Mouse (Mus musculus) spleen, adult 2 months (tissue): Measurements from ENCODE around the gene Gm36176. TPM values are rescaled to one million over a fixed set of nuclear protein-coding genes. Genes with fewer than 3 reads are reported as not detected.
A peak's percentile ranks its signal among the peaks of the same experiment; 100 is the strongest.

ENCODE experiments used
- DNase-seq, 2 experiments: peaks; one replicate each; pipeline versions ENCODE4 v3.0.0 to v3.0.0-alpha.2; 2012 to 2021; ENCODE audit warnings: low spot score in 2 of 2, low read depth in 1 of 2
- H3K27ac ChIP-seq: fragments of 200-500 bp; 2 replicates; pipeline ENCODE4 v1.5.1; 2012; ENCODE audit warnings: low read length, inconsistent platforms; ENCODE audit not compliant: insufficient read depth
- H3K27me3 ChIP-seq: fragments of 200-500 bp; 2 replicates; pipeline ENCODE4 v1.6.1; 2012; ENCODE audit warnings: mild to moderate bottlenecking, moderate library complexity, low read length, inconsistent platforms; ENCODE audit not compliant: control insufficient read depth, insufficient read depth
- H3K36me3 ChIP-seq: fragments of 200-500 bp; 2 replicates; pipeline ENCODE4 v1.6.1; 2012; ENCODE audit warnings: mild to moderate bottlenecking, low read length, inconsistent platforms; ENCODE audit not compliant: control insufficient read depth, insufficient read depth
- H3K4me1 ChIP-seq: fragments of 200-500 bp; 2 replicates; pipeline ENCODE4 v1.6.1; 2011; ENCODE audit warnings: inconsistent platforms; ENCODE audit not compliant: control insufficient read depth, insufficient read depth, insufficient read length
- H3K4me3 ChIP-seq: fragments of 200-500 bp; 2 replicates; pipeline ENCODE4 v1.5.1; 2011; ENCODE audit warnings: mild to moderate bottlenecking, inconsistent platforms; ENCODE audit not compliant: insufficient read depth, insufficient read length; ENCODE audit errors: extremely low read depth
- CTCF ChIP-seq: fragments of 200-500 bp; IDR thresholded peaks from 2 replicates; pipeline ENCODE4 v1.5.1; 2011; ENCODE audit warnings: mild to moderate bottlenecking, inconsistent platforms; ENCODE audit not compliant: insufficient read depth, insufficient read length, insufficient replicate concordance; ENCODE audit errors: extremely low read depth
- POLR2A ChIP-seq: fragments of 200-500 bp; IDR thresholded peaks from 2 replicates; pipeline ENCODE4 v1.6.1; 2011; ENCODE audit warnings: low read depth, low read length, inconsistent platforms
- WGBS: fragments of 180-500 bp; shearing (Covaris S2); methylation state at CpG from one replicate; pipeline ENCODE4 v1.1.7; 2018; 5-methylcytosine and 5-hydroxymethylcytosine counted together
- polyA plus RNA-seq: library from polyadenylated mRNA; depleted of rRNA; stranded (reverse); fragments of >200 nt; gene quantifications from 2 replicates; pipeline ENCODE4 v1.2.3, GENCODE M21; 2012

Gene Gm36176
- polyA plus RNA-seq, 1 experiment = not detected

DNA sequence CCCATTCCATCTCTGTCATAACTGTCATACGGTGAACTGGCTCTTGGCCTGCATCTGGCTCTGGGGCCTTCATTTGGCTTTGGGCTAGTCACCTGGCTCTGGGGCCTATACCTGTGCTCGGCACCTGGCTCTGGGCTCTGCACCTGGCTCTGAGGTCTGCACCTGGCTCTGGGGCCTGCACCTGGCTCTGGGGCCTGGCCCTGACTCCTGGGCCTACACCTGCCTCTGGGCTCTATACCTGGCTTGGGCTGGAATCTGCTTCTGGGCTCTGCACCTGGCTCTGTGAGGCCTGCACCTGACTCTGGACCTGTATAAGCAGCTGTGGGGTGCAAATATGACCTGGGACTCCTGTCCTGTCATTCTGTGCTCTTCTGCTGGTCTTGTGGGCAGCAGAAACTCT is 935 bp downstream of the Gm36176 start:
- no peak for TF ChIP-seq POLR2A
- WGBS = 84% methylated on average over 2 of the region's 2 CpGs
- Histone ChIP-seq H3K36me3 (no peaks in the 10 kb centered on the region), H3K4me1 (no peaks in the 10 kb centered on the region), H3K27ac (no peak overlapping the region), H3K4me3 (no peak overlapping the region), H3K27me3 (no peaks in the 10 kb centered on the region)
- DNase-seq = no peak

GRCm38 (mm10) chr10:77852559-77852958 is 6.0 kb downstream of the Gm36176 start, which contains the start of gene Gm10318:
Gene Gm10318 (plus strand): TSS chr10:77852859.
- no peaks in the 10 kb centered on the region for H3K36me3 ChIP-seq
- no peak within 1 kb of the TSS for H3K4me3 ChIP-seq
- no peak within 1 kb of the TSS for H3K27ac ChIP-seq
- H3K4me1 ChIP-seq = no peaks in the 10 kb centered on the region
- DNase-seq = no peak
- 68% methylated on average over 9 of the region's 9 CpGs for WGBS
- TF ChIP-seq POLR2A = no peak
- no peak for TF ChIP-seq CTCF
- no peaks in the 10 kb centered on the region for H3K27me3 ChIP-seq

- TF ChIP-seq CTCF (no peak), POLR2A (no peak)
- no peak for DNase-seq
- no peak within 1 kb of the TSS for H3K27ac ChIP-seq
- H3K36me3 ChIP-seq = no peaks in the 10 kb centered on the region
- H3K4me3 ChIP-seq = no peak within 1 kb of the TSS
- 63% methylated on average over 5 of the region's 7 CpGs for WGBS
- H3K4me1 ChIP-seq = 0 out of 2 replicates have a peak, but pooled peaks cover 2% of the 10 kb centered on the region
- no peaks in the 10 kb centered on the region for H3K27me3 ChIP-seq
These were observed 15.1 kb downstream of the Gm36176 start, which contains the start of gene Gm3285 for GRCm38 (mm10) chr10:77861675-77862074. Gene Gm3285 (plus strand): TSS chr10:77861975.

- no peak for TF ChIP-seq CTCF
- TF ChIP-seq POLR2A = no peak
- Histone ChIP-seq H3K36me3 (no peaks in the 10 kb centered on the region), H3K4me3 (peak overlapping the region; percentile 38), H3K4me1 (0 out of 2 replicates have a peak, but pooled peaks cover 2% of the 10 kb centered on the region), H3K27ac (no peak overlapping the region), H3K27me3 (no peaks in the 10 kb centered on the region)
- DNase-seq = peak; percentile 22 to 42
- 25% methylated on average over 14 of the region's 14 CpGs for WGBS
These were observed 17.6 kb downstream of the Gm36176 start for GRCm38 (mm10) chr10:77864067-77864761.

DNA sequence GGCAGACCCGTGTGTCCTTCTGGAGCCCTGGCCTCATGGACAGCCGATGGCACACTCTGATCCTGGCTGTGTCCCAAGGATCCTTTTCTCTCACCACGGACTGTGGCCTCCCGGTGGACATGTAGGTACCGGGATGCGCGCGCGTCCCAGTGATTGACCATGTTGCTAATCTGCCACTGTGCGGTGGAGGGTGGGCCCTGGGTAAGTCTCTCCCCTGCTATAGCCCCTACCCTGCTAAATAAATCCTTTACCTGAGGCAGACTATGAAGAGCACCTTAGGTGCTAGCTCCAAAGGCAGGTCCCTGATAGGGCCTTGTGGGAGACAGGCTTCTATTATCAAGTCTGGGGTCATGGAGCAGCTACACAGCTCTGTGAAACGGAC is 18.1 kb downstream of the Gm36176 start:
- 26% methylated on average over 11 of the region's 11 CpGs for WGBS
- H3K4me3 ChIP-seq = peak overlapping the region; percentile 38
- 0 out of 2 replicates have a peak, but pooled peaks cover 2% of the 10 kb centered on the region for H3K4me1 ChIP-seq

GRCm38 (mm10) chr10:77867546-77867945 is 20.9 kb downstream of the Gm36176 start:
- 74% methylated on average over 1 of the region's 1 CpGs for WGBS
- H3K27me3 ChIP-seq = no peaks in the 10 kb centered on the region
- TF ChIP-seq CTCF (no peak), POLR2A (no peak)
- H3K36me3 ChIP-seq = no peaks in the 10 kb centered on the region
- no peak overlapping the region for H3K4me3 ChIP-seq
- H3K27ac ChIP-seq = no peak overlapping the region
- DNase-seq = no peak
- H3K4me1 ChIP-seq = 0 out of 2 replicates have a peak, but pooled peaks cover 2% of the 10 kb centered on the region

More for the DNA sequence above, 18.1 kb downstream of the Gm36176 start:
- DNase-seq = no peak
- no peak for TF ChIP-seq CTCF
- TF ChIP-seq POLR2A = no peak
- Histone ChIP-seq H3K36me3 (no peaks in the 10 kb centered on the region), H3K27me3 (no peaks in the 10 kb centered on the region), H3K27ac (no peak overlapping the region)

DNA sequence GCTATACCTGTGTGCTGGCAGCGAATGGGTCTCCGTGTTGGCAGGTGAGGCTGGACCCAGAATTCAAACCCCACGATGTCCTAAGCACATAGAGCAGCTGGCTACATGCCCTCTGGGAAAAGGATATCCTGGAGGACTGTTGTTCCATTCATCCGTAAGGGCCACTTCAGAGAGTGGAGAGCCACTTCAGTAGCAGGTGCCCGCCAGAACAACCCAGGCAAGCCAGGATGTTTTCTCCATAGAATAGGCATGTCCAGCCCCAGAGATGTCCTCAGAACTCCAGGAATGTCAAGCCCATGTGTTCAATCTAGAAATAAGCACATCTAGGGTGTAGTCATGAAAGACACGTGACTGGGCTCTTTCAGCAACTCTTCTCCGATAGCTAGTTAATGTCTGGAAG is 23.0 kb downstream of the Gm36176 start:
- TF ChIP-seq CTCF = no peak
- no peak for TF ChIP-seq POLR2A
- no peak for DNase-seq
- no peaks in the 10 kb centered on the region for H3K27me3 ChIP-seq
- H3K27ac ChIP-seq = no peak overlapping the region
- no peaks in the 10 kb centered on the region for H3K4me1 ChIP-seq
- H3K4me3 ChIP-seq = no peak overlapping the region
- 92% methylated on average over 7 of the region's 7 CpGs for WGBS
- H3K36me3 ChIP-seq = no peaks in the 10 kb centered on the region
